Mouse (Mus musculus) CD4-positive naive resting alpha-beta T cell, adult 76 days (primary cell): ENCODE data around the gene Sec14l3. TPM values are rescaled to one million over a fixed set of nuclear protein-coding genes. Genes with fewer than 3 reads are reported as not detected.

ENCODE experiments used
- total RNA-seq: library from RNA; stranded (reverse); gene quantifications from one replicate; pipeline ENCODE4 v1.2.4, GENCODE M21; 2023

Sec14l3 gene
- not detected for total RNA-seq

GRCm38 (mm10) chr11:4064627-4065122 is at the start of gene Sec14l3:
Gene Sec14l3 (plus strand): TSS chr11:4064841.

DNA sequence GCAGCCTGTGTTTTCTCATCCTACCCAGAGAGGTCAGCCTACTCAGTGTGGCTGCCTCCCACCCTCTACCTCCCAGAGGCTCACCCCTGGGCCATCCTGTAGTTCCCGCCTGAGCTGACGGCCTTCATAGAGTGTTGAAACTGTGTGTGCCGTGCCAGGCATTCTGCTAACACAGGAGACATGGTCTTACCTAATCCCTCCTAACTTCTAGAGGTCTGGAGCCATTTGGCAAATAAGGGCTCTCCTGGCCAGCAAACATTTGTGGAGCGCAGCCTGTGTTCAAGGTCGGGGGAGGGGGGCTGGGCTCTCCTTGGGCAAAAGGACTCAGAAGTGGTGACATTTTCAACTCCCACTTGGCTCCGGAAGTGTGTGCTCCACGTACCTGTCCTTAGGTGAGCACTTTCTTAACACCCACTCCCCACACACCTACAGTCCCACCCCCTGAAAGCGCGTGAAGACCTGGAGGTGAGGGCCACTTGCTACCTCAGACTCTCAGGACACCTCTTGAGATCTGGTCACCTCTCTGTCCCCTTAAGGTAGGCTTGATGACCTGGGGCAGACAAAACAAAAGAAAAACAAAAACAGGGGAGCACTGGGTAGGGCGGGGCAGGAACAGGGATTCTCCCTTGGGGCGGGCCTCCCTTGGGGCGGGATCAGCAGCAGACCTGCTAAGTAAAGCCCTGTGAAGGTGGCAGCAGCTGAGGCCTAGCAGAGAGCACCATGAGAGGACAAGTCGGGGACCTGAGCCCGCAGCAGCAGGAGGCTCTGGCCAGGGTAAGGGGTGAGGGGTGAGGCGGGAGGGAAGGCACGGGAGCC is 33.3 kb upstream of the Sec14l3 start, which contains the start of gene Sec14l4:
Gene Sec14l4, plus strand, starts transcription at position 337 of the 816 bp plus-strand sequence.

GRCm38 (mm10) chr11:4095171-4096053 is 30.8 kb downstream of the Sec14l3 start, which contains the start of gene Mtfp1:
Gene Mtfp1 (minus strand): TSS chr11:4095445.

DNA sequence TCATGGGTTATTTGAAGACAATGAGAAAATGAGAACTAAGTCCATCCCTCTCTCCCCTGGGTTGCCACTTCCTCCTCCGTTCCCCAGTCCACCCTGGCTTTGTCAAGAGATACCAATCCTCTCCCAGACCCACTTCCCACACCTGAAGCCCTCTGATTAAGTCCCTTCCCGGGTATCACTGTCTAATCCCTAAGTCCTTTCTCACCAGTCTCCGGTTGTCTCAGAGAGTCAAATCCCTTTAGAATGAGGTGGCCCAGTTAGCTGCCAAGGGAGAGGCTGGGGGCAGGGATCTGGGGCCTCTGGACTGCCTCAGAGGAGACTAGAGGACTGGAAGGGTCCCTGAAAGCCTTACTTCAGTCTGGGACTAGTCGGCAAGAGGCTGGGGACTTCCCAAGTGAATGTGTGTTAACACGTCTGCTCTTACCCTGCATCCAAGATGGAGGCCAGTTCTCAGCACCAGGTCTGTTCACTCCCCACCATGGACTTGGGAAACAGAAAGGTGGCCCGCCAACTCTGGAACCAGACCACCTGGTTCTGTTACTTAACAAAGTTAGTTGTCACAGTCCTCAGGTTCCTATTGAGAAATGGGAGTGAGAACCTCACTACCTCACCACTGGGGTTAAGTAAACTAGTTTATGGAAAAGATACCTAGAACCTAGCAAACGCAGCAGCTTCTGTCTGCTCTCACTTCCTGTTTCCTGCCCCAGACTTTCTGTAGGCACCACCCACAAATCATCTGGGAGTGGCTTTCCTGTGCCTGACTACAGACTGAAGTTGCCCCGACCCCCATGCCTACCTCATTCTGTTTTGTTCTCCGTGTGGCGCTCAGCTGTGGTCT is 58.3 kb downstream of the Sec14l3 start, which contains the start of gene Sec14l2:
Gene Sec14l2, minus strand, starts transcription at position 674 of the 838 bp plus-strand sequence.

Other genes with a start within 250 kb of the Sec14l3 start
- gene Osbp2, start 200.9 kb upstream of the Sec14l3 start, total RNA-seq: not detected
- not detected for gene 4921536K21Rik, start 169.7 kb upstream of the Sec14l3 start, total RNA-seq
- 2.8 TPM for gene Dusp18, start 169.6 kb upstream of the Sec14l3 start, total RNA-seq
- 1.7 TPM for gene Slc35e4, start 150.2 kb upstream of the Sec14l3 start, total RNA-seq
- gene Tcn2, start 132.7 kb upstream of the Sec14l3 start, total RNA-seq: 10.8 TPM
- 78.1 TPM for gene Pes1, start 100.9 kb upstream of the Sec14l3 start, total RNA-seq
- gene 4930556J24Rik, start 88.1 kb upstream of the Sec14l3 start, total RNA-seq: not detected
- gene Gal3st1, start 81.2 kb upstream of the Sec14l3 start, total RNA-seq: not detected
- gene Sec14l4, start 33.4 kb upstream of the Sec14l3 start, total RNA-seq: not detected
- 2.6 TPM for gene Mtfp1, start 30.6 kb downstream of the Sec14l3 start, total RNA-seq
- 0.88 TPM for gene Sec14l2, start 58.6 kb downstream of the Sec14l3 start, total RNA-seq
- 18.4 TPM for gene Rnf215, start 70.4 kb downstream of the Sec14l3 start, total RNA-seq
- 6.1 TPM for gene Ccdc157, start 95.5 kb downstream of the Sec14l3 start, total RNA-seq
- gene Sf3a1, start 95.5 kb downstream of the Sec14l3 start, total RNA-seq: 54.8 TPM
- gene Tbc1d10a, start 121.9 kb downstream of the Sec14l3 start, total RNA-seq: 62.8 TPM
- gene Castor1, start 153.4 kb downstream of the Sec14l3 start, total RNA-seq: 12.9 TPM
- gene Osm, start 171.6 kb downstream of the Sec14l3 start, total RNA-seq: 12.0 TPM
- 0.18 TPM for gene Lif, start 192.7 kb downstream of the Sec14l3 start, total RNA-seq